Mouse (Mus musculus): ENCODE results near the gene Gale.

- no peak for TF ChIP-seq GATA1 (IDR thresholded peaks at IDR 0.05; ENCODE audit: borderline replicate concordance, low read length)
- no peak for TF ChIP-seq FLI1 (IDR thresholded peaks at IDR 0.05; ENCODE audit: low read length)
These were observed 31.6 kb downstream of the Gale start for GRCm38 (mm10) chr4:135995118-135995517.

Data from megakaryocyte, embryonic 14.5 days (primary cell).